Mouse (Mus musculus): ENCODE results near the gene Lrp1. TPM values are rescaled to one million over a fixed set of nuclear protein-coding genes. Genes with fewer than 3 reads are reported as not detected.

Gene Lrp1
- total RNA-seq, 1 experiment from 2014 or later, result 15.1 TPM

GRCm38 (mm10) chr10:127490160-127491127 is 130.5 kb downstream of the Lrp1 start:
- ATAC-seq (ENCODE audit: extremely low read depth, insufficient number of reproducible peaks, low FRiP score, poor library complexity, severe bottlenecking), result no peak

- ATAC-seq (ENCODE audit: extremely low read depth, insufficient number of reproducible peaks, low FRiP score, poor library complexity, severe bottlenecking), result no peak
These were observed 132.1 kb downstream of the Lrp1 start for GRCm38 (mm10) chr10:127488856-127489255.

Other genes starting within 250 kb of the Lrp1 start
- 51.8 and 67.4 TPM in 2 replicates for gene R3hdm2, start 240.8 kb downstream of the Lrp1 start, total RNA-seq (2017)
- gene Stac3, start 119.5 kb downstream of the Lrp1 start, total RNA-seq (2017), result 6.0 and 9.8 TPM in 2 replicates
- gene Ndufa4l2, start 106.2 kb downstream of the Lrp1 start, total RNA-seq (2017), result not detected in 2 replicates
- 22.8 and 25.0 TPM in 2 replicates for gene Shmt2, start 98.7 kb downstream of the Lrp1 start, total RNA-seq (2017)
- gene Nxph4, start 86.6 kb downstream of the Lrp1 start, total RNA-seq (2017), result not detected in 2 replicates
- gene Stat6, start 21.8 kb upstream of the Lrp1 start, total RNA-seq (2017), result 258 and 273 TPM in 2 replicates
- gene Nemp1, start 45.8 kb upstream of the Lrp1 start, total RNA-seq (2017), result 42.6 and 45.7 TPM in 2 replicates
- gene Nab2, start 47.4 kb upstream of the Lrp1 start, total RNA-seq (2017), result 19.0 and 19.3 TPM in 2 replicates
- gene Myo1a, start 84.0 kb upstream of the Lrp1 start, total RNA-seq (2017), result 1.5 and 2.3 TPM in 2 replicates
- not detected in 2 replicates for gene Tac2, start 103.3 kb upstream of the Lrp1 start, total RNA-seq (2017)
- 20.7 and 25.7 TPM in 2 replicates for gene Zbtb39, start 118.4 kb upstream of the Lrp1 start, total RNA-seq (2017)
- 0.12 and 0.23 TPM in 2 replicates for gene Gpr182, start 130.6 kb upstream of the Lrp1 start, total RNA-seq (2017)
- gene Rdh1, start 138.6 kb upstream of the Lrp1 start, total RNA-seq (2017), result 0.37 and 0.47 TPM in 2 replicates
- gene Rdh16f1, start 138.6 kb upstream of the Lrp1 start, total RNA-seq (2017), result not detected in 2 replicates
- 1.7 TPM in 1 of 2 replicates, not detected in the other for gene Rdh9, start 155.2 kb upstream of the Lrp1 start, total RNA-seq (2017)
- gene Rdh16, start 180.0 kb upstream of the Lrp1 start, total RNA-seq (2017), result not detected in 2 replicates
- gene Rdh19, start 228.8 kb upstream of the Lrp1 start, total RNA-seq (2017), result not detected in 2 replicates
- gene Rdh16f2, start 245.3 kb upstream of the Lrp1 start, total RNA-seq (2017), result not detected in 2 replicates